Mouse (Mus musculus) neural tube, embryonic 12.5 days (tissue): ENCODE data around the gene 4930503B20Rik. TPM values are rescaled to one million over a fixed set of nuclear protein-coding genes. Genes with fewer than 3 reads are reported as not detected.

ENCODE experiments used
- ATAC-seq: fragments of 200-750 bp; cut with Nextera tagmentation; 2 replicates; pipeline ENCODE4 v1.8.0; 2017; ENCODE audit warnings: low read depth, mild to moderate bottlenecking, moderate TSS enrichment, moderate library complexity; ENCODE audit not compliant: low FRiP score
- H3K27ac ChIP-seq: fragments of 300-500 bp; sonication (generic); 2 replicates; pipeline ENCODE4 v1.5.1; 2016
- H3K27me3 ChIP-seq: fragments of 300-500 bp; sonication (generic); replicated peaks from 2 replicates; pipeline ENCODE4 v1.6.1; 2016; ENCODE audit warnings: mild to moderate bottlenecking
- H3K36me3 ChIP-seq: fragments of 300-500 bp; sonication (generic); 2 replicates; pipeline ENCODE4 v1.6.1; 2016; ENCODE audit warnings: mild to moderate bottlenecking
- H3K4me1 ChIP-seq: fragments of 300-500 bp; sonication (generic); 2 replicates; pipeline ENCODE4 v1.6.1; 2016
- H3K4me2 ChIP-seq: fragments of 300-500 bp; sonication (generic); replicated peaks from 2 replicates; pipeline ENCODE4 v1.6.1; 2016; ENCODE audit warnings: mild to moderate bottlenecking
- H3K4me3 ChIP-seq: fragments of 300-500 bp; sonication (generic); 2 replicates; pipeline ENCODE4 v1.5.1; 2016
- H3K9ac ChIP-seq: fragments of 300-500 bp; sonication (generic); 2 replicates; pipeline ENCODE4 v1.6.1; 2016; ENCODE audit warnings: mild to moderate bottlenecking
- H3K9me3 ChIP-seq: fragments of 300-500 bp; sonication (generic); 2 replicates; pipeline ENCODE4 v1.6.1; 2016; ENCODE audit warnings: mild to moderate bottlenecking
- WGBS: fragments of 180-500 bp; shearing (Covaris S2); methylation state at CpG from one replicate; pipeline ENCODE4 v1.1.7; 2016; 5-methylcytosine and 5-hydroxymethylcytosine counted together
- polyA plus RNA-seq: library from polyadenylated mRNA; unstranded; fragments of >200 nt; fragmentation: Nextera tagmentation; extraction: Ambion mirVana; gene quantifications from 2 replicates; pipeline ENCODE4 v1.2.1, GENCODE M21; 2016

Gene 4930503B20Rik
- polyA plus RNA-seq, 1 experiment from 2014 or later = not detected

- no peak overlapping the region for H3K4me2 ChIP-seq
- H3K9ac ChIP-seq = no peak overlapping the region
- H3K9me3 ChIP-seq = no peaks in the 10 kb centered on the region
- no peaks in the 10 kb centered on the region for H3K36me3 ChIP-seq
- 47% methylated on average over 4 of the region's 4 CpGs for WGBS
- no peaks in the 10 kb centered on the region for H3K4me1 ChIP-seq
- H3K27ac ChIP-seq = no peak overlapping the region
- ATAC-seq = no peak
- H3K27me3 ChIP-seq = no peaks in the 10 kb centered on the region
- no peak overlapping the region for H3K4me3 ChIP-seq
Observed at GRCm38 (mm10) chr3:146641818-146642427, 9.2 kb downstream of the 4930503B20Rik start.

DNA sequence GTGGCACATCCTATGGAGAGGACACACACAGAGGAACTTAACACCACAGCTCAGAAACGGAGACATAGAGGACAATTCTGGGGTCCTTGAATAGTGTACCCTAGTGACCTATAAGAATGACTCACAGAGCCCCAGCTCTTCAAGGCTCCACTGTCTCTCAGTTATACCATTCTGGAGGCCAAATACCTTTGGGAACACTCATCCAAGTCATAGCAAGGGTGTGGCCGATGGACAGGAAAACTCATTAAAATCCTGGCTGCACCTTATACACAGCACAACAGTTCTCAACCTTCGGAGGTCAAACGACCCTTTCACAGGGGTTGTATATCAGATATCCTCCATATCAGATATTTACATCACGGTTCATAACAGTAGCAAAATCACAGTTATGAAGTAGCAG, 18.6 kb downstream of the 4930503B20Rik start:
- H3K9me3 ChIP-seq = no peaks in the 10 kb centered on the region
- no peak for ATAC-seq
- WGBS = 90% methylated on average over 5 of the region's 5 CpGs

DNA sequence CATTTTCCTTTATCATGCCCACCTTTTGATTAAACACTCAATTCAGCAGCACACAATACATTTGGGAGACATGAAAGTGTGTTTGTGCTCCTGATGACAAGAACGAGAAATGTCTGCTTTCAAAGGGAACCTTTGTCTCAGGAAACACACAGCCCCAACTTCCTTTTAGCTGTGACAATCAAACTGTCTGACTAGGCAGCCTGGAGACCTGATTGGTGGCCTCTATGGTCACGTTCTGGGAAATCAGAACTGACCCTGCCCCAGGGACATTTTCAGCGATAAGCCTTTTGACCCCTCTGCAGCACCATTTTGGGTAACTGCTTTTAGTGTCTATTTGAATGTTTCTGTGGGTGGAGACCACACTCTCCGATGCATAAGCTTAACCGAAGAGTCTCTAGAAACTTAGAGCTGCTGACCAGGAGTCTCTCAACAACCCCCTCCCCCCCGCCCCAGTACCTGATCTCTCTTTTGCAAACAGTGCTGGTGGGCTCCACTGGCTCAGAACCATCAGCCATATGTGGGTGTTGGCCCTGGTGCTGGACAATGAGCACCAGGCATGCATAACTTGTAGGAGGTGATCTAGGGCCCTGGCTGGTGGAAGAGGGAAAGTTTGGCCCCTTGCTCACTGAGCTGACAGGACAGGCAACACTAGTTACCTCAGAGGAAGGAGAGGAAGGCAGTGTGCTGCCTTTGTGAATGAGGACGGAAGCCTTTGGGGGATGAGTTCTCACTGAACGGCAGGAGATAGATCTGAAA, 22.7 kb downstream of the 4930503B20Rik start:
- ATAC-seq = no peak
- Histone ChIP-seq H3K36me3 (no peaks in the 10 kb centered on the region), H3K27ac (no peak overlapping the region), H3K4me2 (no peak overlapping the region), H3K9me3 (no peaks in the 10 kb centered on the region), H3K4me1 (no peaks in the 10 kb centered on the region), H3K4me3 (no peak overlapping the region), H3K9ac (no peak overlapping the region), H3K27me3 (no peaks in the 10 kb centered on the region)
- WGBS = 69% methylated on average over 8 of the region's 8 CpGs

More for the DNA sequence above, 18.6 kb downstream of the 4930503B20Rik start:
- Histone ChIP-seq H3K36me3 (no peaks in the 10 kb centered on the region), H3K9ac (no peak overlapping the region), H3K4me3 (no peak overlapping the region), H3K27ac (no peak overlapping the region), H3K27me3 (no peaks in the 10 kb centered on the region), H3K4me1 (no peaks in the 10 kb centered on the region), H3K4me2 (no peak overlapping the region)

- Histone ChIP-seq H3K9ac (no peak overlapping the region), H3K4me3 (no peak overlapping the region), H3K4me2 (no peak overlapping the region), H3K4me1 (no peaks in the 10 kb centered on the region), H3K27ac (no peak overlapping the region), H3K9me3 (no peaks in the 10 kb centered on the region), H3K27me3 (no peaks in the 10 kb centered on the region), H3K36me3 (no peaks in the 10 kb centered on the region)
- 92% methylated on average over 4 of the region's 4 CpGs for WGBS
- no peak for ATAC-seq
Observed at GRCm38 (mm10) chr3:146625766-146626165, 25.4 kb downstream of the 4930503B20Rik start.

GRCm38 (mm10) chr3:146621966-146622365, 29.2 kb downstream of the 4930503B20Rik start:
- H3K4me1 ChIP-seq = no peaks in the 10 kb centered on the region
- 82% methylated on average over 11 of the region's 11 CpGs for WGBS
- H3K4me2 ChIP-seq = no peak overlapping the region
- no peak overlapping the region for H3K9ac ChIP-seq
- H3K9me3 ChIP-seq = no peaks in the 10 kb centered on the region
- H3K4me3 ChIP-seq = no peak overlapping the region
- H3K27me3 ChIP-seq = no peaks in the 10 kb centered on the region
- H3K36me3 ChIP-seq = no peaks in the 10 kb centered on the region
- no peak overlapping the region for H3K27ac ChIP-seq
- ATAC-seq = no peak

GRCm38 (mm10) chr3:146620555-146621249, 30.4 kb downstream of the 4930503B20Rik start:
- H3K27me3 ChIP-seq = no peaks in the 10 kb centered on the region
- H3K36me3 ChIP-seq = no peaks in the 10 kb centered on the region
- H3K4me2 ChIP-seq = no peak overlapping the region
- H3K9me3 ChIP-seq = no peaks in the 10 kb centered on the region
- WGBS = 87% methylated on average over 14 of the region's 14 CpGs
- ATAC-seq = no peak
- no peak overlapping the region for H3K4me3 ChIP-seq
- no peaks in the 10 kb centered on the region for H3K4me1 ChIP-seq
- no peak overlapping the region for H3K27ac ChIP-seq
- H3K9ac ChIP-seq = no peak overlapping the region

DNA sequence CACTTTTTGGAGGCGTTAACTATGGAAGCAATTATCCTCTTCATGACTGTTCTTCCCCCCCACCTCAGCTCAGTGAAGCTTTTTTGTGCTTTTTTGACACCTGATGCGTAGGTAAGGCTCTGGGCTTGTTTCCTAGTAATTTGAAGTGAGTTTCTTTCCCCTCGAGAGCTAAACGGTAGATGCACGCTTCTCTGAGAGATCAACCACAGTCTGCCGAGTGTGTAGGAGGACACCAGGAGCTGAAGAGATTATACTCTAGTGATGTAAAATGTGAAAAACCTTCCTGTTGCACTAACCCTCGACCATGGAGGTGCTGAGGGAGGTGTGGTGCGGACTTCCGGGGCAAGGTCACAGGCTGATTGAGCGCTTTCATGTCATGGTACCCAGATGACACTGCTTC, 31.0 kb downstream of the 4930503B20Rik start:
- Histone ChIP-seq H3K36me3 (no peaks in the 10 kb centered on the region), H3K9ac (no peak overlapping the region), H3K4me2 (no peak overlapping the region), H3K9me3 (no peaks in the 10 kb centered on the region), H3K4me1 (no peaks in the 10 kb centered on the region), H3K4me3 (no peak overlapping the region), H3K27me3 (no peaks in the 10 kb centered on the region), H3K27ac (no peak overlapping the region)
- ATAC-seq = no peak
- WGBS = 91% methylated on average over 10 of the region's 10 CpGs

- H3K36me3 ChIP-seq = no peaks in the 10 kb centered on the region
- H3K9me3 ChIP-seq = no peaks in the 10 kb centered on the region
- WGBS = 87% methylated on average over 4 of the region's 4 CpGs
- H3K4me3 ChIP-seq = no peak overlapping the region
- no peak overlapping the region for H3K4me2 ChIP-seq
- ATAC-seq = no peak
- no peak overlapping the region for H3K9ac ChIP-seq
- no peaks in the 10 kb centered on the region for H3K27me3 ChIP-seq
- no peaks in the 10 kb centered on the region for H3K4me1 ChIP-seq
- no peak overlapping the region for H3K27ac ChIP-seq
Observed at GRCm38 (mm10) chr3:146618357-146618756, 32.8 kb downstream of the 4930503B20Rik start.

- no peak for ATAC-seq
- no peaks in the 10 kb centered on the region for H3K27me3 ChIP-seq
- no peaks in the 10 kb centered on the region for H3K9me3 ChIP-seq
- H3K9ac ChIP-seq = no peak overlapping the region
- no peak overlapping the region for H3K4me3 ChIP-seq
- H3K4me2 ChIP-seq = no peak overlapping the region
- H3K36me3 ChIP-seq = no peaks in the 10 kb centered on the region
- no peak overlapping the region for H3K27ac ChIP-seq
- H3K4me1 ChIP-seq = no peaks in the 10 kb centered on the region
Observed at GRCm38 (mm10) chr3:146617946-146618345, 33.2 kb downstream of the 4930503B20Rik start.

DNA sequence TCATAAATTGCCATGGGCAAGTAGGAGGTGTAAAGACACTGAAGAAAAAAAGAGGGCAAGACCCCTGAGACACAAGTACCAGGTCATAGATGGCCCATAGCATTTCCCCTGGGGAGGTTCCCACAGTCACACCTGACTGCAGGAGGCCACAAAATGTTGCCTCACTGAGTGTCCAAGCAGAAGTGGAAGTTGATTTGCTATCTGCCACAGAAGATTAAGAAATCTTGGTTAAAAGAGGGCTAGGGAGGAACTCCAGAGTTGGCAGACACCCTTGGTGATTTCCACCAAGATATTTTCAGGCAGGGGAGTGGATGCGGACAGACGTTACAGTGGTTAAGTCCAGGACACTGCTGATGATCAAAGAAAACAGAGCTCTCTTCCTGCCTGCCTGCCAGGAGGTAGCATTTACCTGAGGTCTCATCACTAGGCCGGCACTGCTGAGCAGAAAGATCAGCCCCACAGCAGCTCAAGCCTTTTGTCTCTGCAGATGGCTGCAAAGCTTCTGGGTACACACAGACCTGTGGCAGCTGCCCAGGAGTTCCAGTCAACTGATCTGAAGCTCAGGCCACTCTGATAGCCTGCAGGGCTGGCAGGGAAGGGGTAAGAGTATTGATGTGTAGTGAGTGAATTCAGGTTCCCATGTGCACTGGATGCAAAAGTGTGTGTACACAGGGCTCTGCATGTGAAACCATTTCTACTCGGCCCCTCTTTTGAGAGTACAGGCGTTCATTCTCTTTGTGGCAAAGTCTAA, 34.4 kb downstream of the 4930503B20Rik start:
- no peak for ATAC-seq

DNA sequence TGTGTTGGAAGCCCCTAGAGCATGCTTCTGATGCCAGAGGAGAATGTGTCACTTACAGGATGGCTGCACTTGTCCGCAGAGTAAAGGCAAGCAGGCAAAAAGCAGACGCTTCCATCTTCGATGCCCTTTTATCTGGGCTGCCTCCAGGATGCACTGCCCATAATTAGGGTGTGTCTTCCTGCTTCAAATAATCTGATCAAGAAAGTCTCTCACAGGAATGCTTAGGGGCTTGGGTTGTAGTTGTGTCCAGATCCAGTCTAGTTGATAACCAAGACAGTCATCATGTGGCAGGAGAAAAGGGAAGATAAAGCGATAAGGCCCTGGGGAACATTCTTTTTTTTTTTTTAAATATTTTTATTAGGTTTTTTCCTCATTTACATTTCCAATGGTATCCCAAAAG, 35.6 kb downstream of the 4930503B20Rik start, which contains the start of gene Dnase2b:
Gene Dnase2b, minus strand, starts transcription at position 101 of the 400 bp plus-strand sequence.
- Histone ChIP-seq H3K27me3 (no peaks in the 10 kb centered on the region), H3K27ac (no peak within 1 kb of the TSS), H3K9me3 (no peaks in the 10 kb centered on the region), H3K4me2 (no peak within 1 kb of the TSS), H3K4me3 (no peak within 1 kb of the TSS), H3K36me3 (no peaks in the 10 kb centered on the region), H3K9ac (no peak within 1 kb of the TSS), H3K4me1 (no peaks in the 10 kb centered on the region)
- 93% methylated on average over 4 of the region's 4 CpGs for WGBS
- no peak for ATAC-seq

More for the DNA sequence above, 34.4 kb downstream of the 4930503B20Rik start:
- Histone ChIP-seq H3K4me2 (no peak overlapping the region), H3K4me1 (no peaks in the 10 kb centered on the region), H3K27ac (no peak overlapping the region), H3K9ac (no peak overlapping the region), H3K9me3 (no peaks in the 10 kb centered on the region), H3K27me3 (no peaks in the 10 kb centered on the region), H3K4me3 (no peak overlapping the region), H3K36me3 (no peaks in the 10 kb centered on the region)
- WGBS = 84% methylated on average over 5 of the region's 5 CpGs

GRCm38 (mm10) chr3:146611821-146612220, 39.3 kb downstream of the 4930503B20Rik start:
- H3K36me3 ChIP-seq = no peaks in the 10 kb centered on the region
- no peak overlapping the region for H3K4me3 ChIP-seq
- H3K4me1 ChIP-seq = 0 out of 2 replicates have a peak, but pooled peaks cover 5% of the 10 kb centered on the region
- WGBS = 91% methylated on average over 4 of the region's 4 CpGs
- no peaks in the 10 kb centered on the region for H3K9me3 ChIP-seq
- no peaks in the 10 kb centered on the region for H3K27me3 ChIP-seq
- H3K4me2 ChIP-seq = no peak overlapping the region
- no peak for ATAC-seq
- no peak overlapping the region for H3K27ac ChIP-seq
- H3K9ac ChIP-seq = no peak overlapping the region
